Mouse (Mus musculus) retina, embryonic 14.5 days (tissue): Measurements from ENCODE around the gene Thpo.

Source experiments
- DNase-seq: peaks from one replicate; pipeline ENCODE4 v3.0.0-alpha.2; 2015; ENCODE audit warnings: low spot score

Gene Thpo

DNA sequence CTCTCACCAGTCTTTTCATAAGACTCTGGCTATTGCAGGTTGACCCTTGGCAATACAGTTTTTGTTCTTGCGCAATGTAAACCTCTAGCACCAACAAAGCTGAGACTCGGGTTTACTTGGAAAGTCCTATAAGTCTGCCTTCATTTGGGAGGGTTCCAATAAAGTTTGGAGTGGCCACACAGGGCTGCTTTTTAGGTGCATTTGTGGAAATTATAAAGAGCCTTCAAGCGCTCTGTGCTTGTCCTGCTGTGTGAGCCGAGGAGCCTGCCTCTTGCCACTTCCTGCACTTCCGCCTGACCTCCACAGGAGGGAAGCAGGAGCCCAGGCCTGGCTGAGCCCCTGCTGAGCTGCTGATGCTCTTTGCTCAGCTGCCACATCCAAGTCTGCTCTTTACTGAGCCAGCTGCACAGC lies 10.0 kb downstream of the Thpo start:
- DNase-seq: peak; percentile 68

DNA sequence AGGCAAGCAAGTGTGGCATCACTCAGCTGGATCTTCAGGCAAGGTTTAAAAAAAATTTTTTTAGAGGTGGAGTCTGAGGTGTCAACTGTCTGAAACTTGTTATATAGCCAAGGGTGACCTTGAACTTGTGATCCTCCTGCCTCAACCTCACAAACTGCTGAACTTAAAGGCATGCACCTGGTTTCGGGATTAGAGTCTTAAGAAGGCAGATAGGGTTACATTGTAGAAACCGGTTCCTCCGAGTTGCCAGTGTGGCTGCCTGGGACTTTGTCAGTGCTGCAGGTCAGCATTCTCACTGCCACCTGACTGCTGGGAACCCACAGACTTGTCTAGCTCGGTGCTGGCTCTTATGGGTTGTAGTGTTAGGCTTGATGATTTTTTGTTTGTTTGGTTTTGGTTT lies 11.1 kb downstream of the Thpo start:
- no peak for DNase-seq

DNA sequence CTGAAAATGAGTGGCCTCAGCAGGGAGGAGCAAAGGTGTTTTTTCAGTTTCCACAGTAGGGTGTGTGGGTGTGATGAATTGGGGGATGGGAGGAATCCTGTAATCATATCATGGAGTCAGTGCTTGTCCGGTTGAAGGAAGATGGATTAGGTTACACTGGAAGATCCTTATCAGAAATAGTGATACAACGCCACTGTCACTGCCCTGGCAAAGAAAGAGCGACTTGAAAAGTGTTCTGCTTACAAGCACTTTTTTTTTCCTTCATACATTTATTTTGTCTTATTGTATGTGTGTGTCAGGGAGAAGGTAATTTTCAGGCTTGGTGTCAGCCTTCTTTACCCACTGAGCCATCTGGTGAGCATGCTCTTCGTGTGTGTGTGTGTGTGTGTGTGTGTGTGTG lies 11.6 kb downstream of the Thpo start:
- DNase-seq: no peak

DNA sequence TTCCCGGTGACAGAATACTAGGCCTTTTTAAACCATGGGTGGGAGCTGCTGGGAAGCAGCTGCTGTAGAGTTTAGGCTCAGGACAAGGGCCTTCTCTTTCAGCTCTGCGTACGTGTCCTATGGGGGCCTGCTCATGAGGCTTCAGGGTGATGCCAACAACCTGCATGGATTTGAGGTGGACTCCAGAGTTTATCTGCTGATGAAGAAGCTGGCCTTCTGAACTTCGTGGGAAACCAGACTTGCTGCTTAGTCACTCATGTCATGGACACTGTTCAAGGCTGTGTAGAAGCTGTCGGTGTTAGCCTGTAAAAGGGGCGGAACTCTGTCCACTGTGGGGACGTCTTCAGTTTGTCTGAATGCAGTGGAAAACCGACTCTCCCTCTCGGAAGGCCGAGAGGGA lies 12.5 kb downstream of the Thpo start:
- DNase-seq: no peak

DNA sequence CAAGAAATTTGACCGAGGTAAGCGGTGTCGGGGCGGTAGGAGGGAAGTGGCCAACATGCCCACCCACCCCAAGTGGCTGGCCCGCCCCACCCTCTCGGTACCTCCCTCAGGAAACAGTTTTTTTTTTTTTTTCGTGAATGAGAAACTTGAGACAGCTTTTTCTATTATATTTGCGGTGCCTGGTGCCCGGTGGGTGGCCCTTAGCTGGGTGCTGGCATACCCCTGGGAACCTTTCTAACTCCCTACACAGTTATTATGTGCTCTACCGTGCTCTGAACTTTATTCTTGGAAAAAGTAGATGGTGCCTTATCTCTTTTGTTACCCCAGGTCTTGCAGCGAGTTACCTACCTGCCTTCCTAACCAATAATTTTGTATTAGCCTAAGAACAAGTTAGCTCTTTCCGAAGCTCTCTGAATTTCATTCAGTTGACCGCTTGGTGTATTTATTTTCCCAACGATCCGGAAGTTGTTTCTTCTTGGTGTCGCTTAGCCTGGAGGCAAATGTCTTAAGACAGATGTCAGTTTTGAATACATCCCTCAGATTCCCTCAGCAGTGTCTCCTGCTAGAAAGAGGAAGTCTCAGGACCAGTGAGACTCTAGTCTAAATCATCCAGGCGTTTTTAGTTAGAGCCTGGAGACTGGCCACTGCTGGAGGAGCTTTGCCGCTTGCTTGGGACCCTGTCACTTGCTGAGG lies 16.2 kb downstream of the Thpo start:
- DNase-seq: no peak

DNA sequence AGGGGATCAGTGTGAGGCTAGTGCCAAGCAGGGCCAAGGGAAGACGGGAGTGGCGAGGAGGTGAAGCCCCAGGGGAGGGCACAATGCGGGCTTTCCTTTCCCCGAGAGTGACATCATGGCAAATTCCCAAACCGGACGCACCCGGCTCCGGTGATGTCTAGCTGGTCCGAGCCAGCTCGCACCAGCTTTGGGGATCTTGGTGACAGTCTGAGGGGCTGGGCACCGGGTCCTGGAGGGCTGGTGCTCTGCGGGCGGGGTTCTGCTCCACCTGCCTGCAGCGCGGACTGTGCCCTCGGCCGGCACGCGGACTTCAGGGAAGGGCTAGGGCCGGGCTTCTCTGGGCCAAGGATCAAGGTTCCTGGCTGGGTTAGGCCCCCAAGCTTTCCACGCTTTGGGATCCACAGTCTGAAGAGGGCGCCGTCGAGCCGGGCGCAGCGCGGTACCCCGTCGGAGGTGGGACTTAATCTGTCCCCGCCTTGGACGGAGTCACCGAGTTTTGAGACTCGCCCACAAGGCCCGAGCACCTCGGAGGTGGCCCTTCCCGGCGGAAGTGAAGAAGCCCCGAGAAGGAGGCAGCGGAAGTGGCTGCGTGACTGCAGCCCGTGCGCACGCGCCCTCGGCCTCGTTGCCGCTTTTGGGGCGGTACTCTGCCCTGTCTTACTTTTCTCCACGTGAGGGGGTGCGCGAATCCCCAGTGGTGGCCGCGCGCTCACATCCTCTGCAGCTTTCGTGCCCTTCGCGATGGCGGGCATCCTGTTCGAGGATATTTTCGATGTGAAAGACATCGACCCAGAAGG lies 16.9 kb downstream of the Thpo start, which contains the start of the genes Polr2h and Clcn2:
Polr2h (plus strand) TSS at position 485 of the 797 bp plus-strand sequence.
Clcn2 (minus strand) TSS at position 566 of the 797 bp plus-strand sequence.
- peak; percentile 94 for DNase-seq

DNA sequence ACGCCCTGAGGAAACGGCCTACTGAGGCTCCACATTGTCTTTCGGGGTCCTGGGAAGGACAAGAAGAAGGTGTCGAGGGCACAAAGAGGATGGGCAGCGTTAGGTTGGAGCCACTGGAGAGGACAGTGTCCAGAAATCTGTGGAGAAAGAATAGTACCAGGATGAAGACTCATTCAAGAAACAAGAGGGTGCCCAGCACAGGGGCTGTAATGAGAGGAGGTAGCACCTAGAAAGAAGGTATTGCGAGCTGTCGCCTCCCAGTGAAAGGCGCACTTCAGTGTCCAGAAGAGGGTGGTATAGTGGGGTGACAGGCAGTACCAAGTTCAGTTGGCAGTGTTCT lies 17.5 kb downstream of the Thpo start:
- no peak for DNase-seq

DNA sequence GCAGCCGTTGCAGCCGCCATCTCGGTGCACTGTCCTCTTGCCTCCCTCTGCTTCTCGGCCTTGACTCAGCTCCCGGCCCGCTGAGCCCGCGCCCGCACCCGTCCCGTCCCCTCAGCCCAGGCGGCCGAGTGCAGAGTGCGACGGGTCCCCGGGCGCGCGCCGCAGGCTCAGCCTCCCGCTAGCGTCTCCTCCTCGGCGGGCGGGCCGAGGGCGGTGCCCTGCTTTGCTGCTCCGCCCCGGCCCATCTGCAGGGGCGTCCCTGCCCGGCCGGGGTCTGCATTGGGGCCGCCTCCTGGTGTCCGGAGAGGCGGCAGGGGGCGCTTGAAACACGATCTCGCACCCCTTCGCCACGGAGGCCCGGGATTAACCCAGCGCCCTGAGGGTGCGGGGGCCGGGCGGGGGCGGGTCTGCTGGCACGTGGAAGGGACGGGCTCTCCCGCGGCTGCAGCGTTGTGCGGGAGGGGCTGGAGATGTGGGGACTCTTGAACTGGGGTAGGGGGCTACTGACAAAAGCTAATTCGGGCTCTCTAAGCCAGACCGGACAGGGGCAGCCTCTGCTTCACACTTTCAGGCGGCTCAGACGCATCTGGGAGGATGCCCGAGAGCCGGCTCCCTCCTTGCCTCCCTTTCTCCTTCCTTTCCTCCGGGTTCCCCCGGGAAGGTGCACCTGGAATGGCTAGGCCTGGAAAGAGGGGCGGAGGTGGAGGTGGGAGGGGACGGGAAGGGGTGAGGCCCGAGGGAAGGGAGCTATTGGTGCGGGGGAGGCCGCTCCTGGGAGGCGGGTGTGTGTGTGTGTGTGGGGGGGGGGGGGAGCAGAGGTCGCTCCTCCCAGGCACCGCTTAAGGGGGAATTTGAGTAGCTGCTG lies 18.1 kb downstream of the Thpo start:
- peak; percentile 85 for DNase-seq

DNA sequence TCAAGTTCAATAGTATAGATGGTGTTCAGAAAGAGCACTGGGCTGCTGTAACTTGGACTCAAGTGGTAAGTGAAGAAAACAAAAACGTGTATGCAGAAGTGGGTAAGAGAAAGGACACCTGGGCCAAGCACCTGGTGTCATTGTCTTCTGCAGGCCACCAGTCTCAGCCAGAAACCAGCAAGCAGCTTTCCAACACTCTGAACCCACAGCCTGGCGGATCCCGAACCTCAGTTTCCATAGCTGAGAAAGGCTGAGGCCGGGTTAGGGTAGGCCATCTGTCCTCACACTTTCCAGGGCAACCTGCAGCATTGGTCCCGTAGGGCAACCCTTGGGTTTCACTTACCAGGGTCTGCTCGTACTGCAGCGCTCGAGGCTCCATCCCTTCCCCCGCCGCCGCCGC lies 18.7 kb downstream of the Thpo start:
- DNase-seq: no peak

DNA sequence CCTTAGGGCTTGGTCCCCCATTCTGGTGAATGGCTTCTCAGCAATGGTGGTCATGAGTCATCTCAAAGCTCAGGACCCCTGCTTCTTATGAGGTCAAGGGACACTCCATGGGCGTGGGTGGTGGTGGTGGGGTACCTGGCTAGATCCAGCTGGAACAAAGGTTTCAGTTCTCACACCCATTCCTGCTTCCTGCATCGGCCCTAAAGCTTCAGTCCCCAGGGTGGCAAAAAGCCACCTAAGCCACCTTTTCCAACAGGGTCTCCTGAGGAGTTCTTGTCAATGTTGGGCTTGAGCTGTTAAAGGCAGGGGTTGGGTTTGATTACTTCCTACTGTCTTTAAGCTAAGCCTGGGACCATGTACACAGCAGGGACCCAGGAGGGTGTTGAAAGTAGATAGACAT lies 19.1 kb downstream of the Thpo start:
- no peak for DNase-seq

DNA sequence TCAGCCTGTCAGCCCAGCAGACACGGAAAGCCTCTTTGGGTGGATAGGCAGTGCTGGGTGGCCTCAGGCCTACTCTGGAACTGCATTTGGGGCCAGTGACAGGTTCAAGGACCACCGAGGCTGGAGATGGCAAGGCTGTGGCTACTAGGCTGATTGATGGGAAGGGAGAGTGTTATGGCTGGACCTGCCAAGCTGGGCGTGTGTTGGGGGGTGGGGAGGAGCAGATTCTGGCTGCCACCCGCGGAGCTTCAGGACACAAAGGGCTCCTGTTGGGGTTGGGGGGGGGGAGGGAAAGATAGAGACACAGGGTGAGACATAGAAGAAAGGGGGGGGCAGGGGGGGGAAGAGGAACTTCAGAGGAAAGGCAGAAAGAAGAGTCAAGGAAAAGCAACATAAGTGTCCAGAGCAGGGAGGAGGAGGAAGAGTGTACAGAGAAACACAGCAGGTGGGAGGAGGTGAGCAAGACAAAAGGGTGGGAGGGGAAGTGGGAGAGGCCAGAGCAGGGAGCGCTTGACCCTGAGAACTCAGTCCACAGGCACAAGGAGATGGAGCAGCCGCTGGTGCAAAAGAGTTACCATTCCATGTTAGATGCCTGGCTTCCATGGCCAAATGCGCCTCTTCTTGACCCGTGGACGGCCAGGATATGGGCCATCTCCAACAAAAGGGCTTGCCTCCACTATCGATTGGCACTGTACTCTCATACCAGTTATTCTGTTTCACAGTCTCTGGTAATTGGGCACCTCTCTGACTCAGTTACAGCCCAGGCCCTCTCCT lies 19.8 kb downstream of the Thpo start:
- no peak for DNase-seq

DNA sequence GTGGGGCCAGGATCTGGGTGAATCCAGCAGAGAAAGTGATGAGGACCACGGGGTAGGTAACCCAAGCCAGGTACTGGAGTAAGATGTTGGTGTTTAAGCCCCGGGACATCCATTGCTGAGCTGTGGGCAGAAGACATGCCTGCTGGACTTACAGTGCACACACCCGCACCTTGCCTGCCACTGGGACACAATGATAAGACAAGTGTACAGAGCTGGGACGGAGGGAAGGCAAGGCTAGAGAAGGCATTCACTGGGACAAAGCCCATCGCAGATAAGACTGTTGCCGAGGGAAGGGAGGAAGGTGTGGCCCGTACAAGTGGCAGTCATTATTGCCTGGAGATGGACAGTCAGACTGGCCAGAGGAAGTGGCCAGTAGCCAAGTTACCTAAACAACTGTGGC lies 21.4 kb downstream of the Thpo start:
- no peak for DNase-seq

DNA sequence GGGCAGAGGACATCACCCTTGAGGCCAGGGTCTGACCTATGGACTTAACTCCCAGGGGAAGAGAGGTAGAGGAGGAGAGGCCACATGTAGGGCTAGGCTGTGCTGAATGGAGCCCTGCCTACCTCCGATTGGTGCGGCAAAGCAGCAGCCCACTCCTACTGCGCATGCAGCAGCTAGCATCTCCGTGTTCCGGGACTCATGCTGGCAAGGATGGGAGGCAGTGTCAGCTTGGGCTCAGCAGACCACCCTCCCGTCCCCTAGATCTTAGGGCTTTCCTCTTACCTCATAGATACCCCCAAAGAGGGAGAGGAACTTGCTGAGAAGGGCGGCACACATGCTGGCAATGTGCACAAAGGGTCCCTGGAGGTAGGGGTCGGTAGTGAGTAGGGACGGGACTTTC lies 22.1 kb downstream of the Thpo start:
- no peak for DNase-seq

DNA sequence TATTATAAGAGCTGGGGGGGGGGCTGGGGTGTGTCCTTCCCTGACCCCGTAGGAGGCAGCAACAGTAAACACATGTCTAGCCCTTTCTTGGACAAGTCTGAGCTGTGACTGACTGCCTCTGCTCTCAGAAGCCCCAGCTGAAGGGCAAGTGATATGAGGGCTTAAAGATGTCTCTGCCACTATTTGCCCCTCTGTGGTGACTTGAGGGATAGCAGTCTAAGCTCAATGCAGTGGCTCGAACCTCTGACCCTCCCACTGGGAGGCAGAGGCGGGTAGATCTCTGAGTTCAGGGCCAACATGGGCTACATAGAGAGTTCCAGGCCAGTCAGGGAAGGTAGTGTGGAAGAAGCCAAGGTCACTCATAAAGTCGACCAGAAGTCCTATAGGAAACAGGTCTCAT lies 23.5 kb downstream of the Thpo start:
- no peak for DNase-seq

DNA sequence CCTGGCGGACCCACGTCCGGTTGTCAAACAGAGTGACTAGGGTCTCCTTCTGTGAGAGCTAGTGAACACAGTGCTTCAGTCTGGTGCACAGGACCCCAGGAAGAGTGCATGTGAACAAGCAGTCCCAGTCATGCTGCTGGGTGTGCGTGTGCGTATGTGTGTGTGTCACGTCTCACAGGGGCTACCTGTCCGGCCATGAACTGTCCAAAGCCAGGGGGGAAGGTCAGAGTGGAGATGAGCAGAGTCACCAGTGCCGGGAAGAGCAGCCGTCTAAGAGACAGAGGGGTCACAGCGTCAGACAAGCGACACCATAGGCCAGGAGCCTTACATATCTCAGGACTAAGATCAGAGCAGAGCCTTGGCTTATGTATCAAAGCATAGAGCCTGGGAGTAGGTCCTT lies 23.9 kb downstream of the Thpo start:
- DNase-seq: no peak

DNA sequence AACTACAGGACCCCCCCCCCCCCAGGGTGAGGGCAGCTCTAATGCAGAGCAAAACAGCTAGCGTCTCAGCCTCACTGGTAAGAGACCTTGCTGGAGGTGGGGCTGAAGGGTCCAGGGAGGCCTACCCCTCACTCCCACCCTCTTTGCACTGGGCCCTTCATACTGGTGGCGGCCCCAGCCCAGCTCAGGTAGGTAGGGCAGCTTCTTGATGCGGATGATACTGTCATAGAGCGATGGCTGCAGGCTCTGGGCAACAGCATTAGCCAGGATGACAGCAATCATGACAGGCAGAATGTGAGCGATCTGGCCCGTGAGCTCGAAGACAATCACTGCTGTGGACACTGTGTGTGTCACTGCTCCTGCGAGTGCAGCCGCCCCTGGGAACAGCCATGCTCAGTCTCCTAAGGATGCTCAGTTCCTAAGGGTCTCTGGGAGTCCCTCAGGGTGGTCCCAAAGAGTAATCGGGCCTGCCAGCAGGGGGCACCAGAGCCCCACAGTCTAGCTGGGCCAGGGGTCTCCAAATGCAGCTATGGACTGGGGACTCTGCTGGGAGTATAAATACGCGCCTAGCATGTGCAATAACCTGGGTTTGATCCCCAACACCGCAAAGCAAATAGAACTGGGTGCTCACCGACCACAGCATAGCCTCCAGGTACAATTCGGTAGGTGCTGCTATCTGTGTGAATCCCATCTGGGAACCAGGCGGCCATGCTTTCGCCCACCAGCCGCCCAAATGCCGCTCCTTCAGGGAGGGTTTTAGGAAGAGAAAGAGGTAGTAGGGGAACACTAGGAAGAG lies 25.2 kb downstream of the Thpo start:
- DNase-seq: peak; percentile 85

DNA sequence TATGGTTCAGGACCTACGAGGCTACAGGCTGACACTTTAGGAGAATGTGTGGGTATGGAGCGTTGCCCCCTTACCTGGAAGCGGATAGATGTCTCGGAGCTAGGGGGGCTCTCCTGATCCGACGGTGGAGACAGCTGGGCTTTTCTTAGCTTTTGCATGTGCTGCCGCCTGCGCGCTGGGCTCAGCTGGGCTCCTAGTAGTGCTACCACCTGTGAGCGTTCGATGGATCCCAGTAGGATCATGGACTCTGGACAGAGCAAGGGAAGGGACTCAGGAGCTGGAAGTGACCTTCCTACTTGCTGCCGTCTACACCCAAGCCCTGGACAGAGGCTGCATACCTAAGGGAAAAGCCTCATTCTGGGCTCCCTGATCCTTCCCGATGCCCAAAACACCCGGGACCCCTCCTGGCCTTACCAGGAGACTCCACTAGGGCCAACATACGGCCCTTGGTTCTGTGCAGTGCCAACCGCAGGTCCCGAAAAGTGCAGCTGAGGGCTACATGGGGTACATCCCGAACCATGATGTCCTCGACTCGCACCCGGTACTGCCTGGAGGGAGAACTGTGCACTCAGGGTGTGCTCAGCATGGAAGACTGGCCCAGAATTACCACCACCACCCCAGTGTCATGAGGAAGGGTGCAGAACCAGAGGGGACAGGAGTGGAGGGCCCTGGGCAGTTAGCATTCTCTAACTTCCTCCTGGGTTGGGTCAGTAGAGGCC lies 25.9 kb downstream of the Thpo start:
- DNase-seq: no peak

DNA sequence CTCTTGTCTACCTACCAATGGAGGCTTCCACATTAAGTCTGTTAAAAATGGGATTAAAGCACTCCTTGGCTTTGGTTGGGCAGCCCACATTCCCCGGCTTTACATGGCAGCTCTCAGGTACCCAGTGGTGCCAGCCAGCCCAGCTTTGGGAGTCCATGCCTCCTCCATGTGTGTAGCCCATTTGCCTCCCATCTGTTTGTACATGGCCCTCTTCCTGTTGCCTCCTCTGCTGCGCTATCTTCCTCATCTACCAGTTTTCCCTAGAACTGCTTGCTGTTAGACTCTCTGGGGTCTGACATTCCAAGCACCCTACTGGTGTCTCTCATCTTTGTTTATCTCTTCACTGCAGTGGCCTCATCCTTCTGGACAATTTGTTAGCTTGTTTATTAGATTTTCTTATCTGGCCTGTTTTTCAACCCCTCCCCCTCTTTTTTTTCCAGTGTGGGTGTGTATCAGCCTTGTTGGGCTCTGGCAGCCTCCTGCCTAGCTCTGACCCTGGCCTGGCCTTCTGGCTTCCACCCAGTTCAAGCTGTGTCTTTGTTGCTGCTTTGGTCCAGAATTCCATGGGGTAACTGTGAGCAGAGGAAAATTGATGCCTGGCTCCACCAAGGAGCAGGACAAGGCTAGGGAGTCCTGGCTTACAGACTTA lies 27.8 kb downstream of the Thpo start:
- no peak for DNase-seq

DNA sequence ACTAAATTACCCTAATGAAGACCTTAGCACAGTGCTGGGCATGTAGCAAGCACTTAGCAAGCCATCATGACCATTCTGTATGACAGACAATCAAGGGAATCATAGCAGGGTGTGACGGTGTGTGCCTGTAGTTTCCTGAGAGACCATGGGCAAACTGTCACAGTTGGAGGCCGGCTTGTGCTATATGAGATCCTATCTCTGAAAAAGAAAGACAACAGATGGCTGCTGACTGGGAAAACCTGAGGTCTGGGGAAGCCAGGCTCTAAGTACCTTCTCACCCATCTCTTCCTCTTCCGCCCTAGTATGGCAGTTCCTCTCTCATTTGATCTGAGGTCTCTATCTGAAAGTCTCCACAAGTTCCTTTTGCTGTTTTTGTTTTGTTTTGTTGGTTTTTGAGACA lies 28.5 kb downstream of the Thpo start:
- no peak for DNase-seq
